Mouse (Mus musculus) embryonic stem cell, embryonic (primary cell): ENCODE data around the gene Emid1.

ENCODE experiments used
- CTCF ChIA-PET, 4 experiments: fragments of 300-600 bp in 2 of 4; fragments of 350-600 bp in 2 of 4; sonication (Branson Sonifier 250); formaldehyde crosslinking; loops; one replicate each; lab custom pipeline; 2022; ENCODE audit warnings: inconsistent platforms in 2 of 4; lab: Charles Lee
- POLR2A ChIA-PET, 4 experiments: fragments of 300-600 bp in 2 of 4; fragments of 350-600 bp in 2 of 4; sonication (Branson Sonifier 250); formaldehyde crosslinking; loops; one replicate each; lab custom pipeline; 2022; ENCODE audit warnings: antibody characterized with exemption in 4 of 4, inconsistent platforms in 1 of 4; lab: Charles Lee

Emid1 gene

GRCm38 (mm10) chr11:5057856-5058641, 94.0 kb downstream of the Emid1 start, which contains the start of gene Rasl10a:
Gene Rasl10a, plus strand, starts transcription at chr11:5058128.
- CTCF ChIA-PET = interaction anchor here in 3 of 4 experiments (0.6 to 2.2 kb wide), 7 partner anchors 11 to 270 kb away, joined by 3 to 7 read pairs (median 3); no protein-coding TSS in a partner anchor
- POLR2A ChIA-PET = interaction anchor here (0.5 to 14.6 kb wide), 25 partner anchors 8 to 1127 kb away, joined by 3 to 359 read pairs (median 5); partner anchors contain the start of genes Ewsr1 (in 3 of the 4) and Rhbdd3 (in 3 of the 4)

- ChIA-PET POLR2A (interaction anchor here (0.5 to 14.6 kb wide), 20 partner anchors 8 to 1126 kb away, joined by 3 to 359 read pairs (median 8); partner anchors contain the start of genes Ewsr1 (in 3 of the 4), Rhbdd3 (in 3 of the 4) and Gas2l1 (in 1 of the 4)), CTCF (interaction anchor here in 1 of 4 experiments (0.8 to 2.2 kb wide), 4 partner anchors 11 to 174 kb away, joined by 3 to 7 read pairs (median 4); no protein-coding TSS in a partner anchor)
Observed at GRCm38 (mm10) chr11:5057541-5057855, 94.6 kb downstream of the Emid1 start.

- POLR2A ChIA-PET = interaction anchor here in 3 of 4 experiments (0.7 to 14.6 kb wide), 10 partner anchors 8 to 58 kb away, joined by 3 to 190 read pairs (median 18); partner anchors contain the start of genes Ewsr1 (in 3 of the 3), Rhbdd3 (in 3 of the 3) and Gas2l1 (in 2 of the 3)
- CTCF ChIA-PET = interaction anchor here in 1 of 4 experiments (1.2 to 1.7 kb wide), 3 partner anchors 11 to 157 kb away, joined by 3 to 10 read pairs (median 3); no protein-coding TSS in a partner anchor
Observed at GRCm38 (mm10) chr11:5057064-5057463, 95.0 kb downstream of the Emid1 start.
